Mouse (Mus musculus): ENCODE results near the gene Tmem108. TPM values are rescaled to one million over a fixed set of nuclear protein-coding genes. Genes with fewer than 3 reads are reported as not detected.

Gene Tmem108
- total RNA-seq, 2 experiments from 2014 or later: 40.7 to 46.1 TPM

- no peak for DNase-seq (ENCODE audit: low spot score in 2 of 2)
- Histone ChIP-seq H3K27ac (no peak overlapping the region), H3K4me3 (no peak overlapping the region)
- TF ChIP-seq CTCF (conservative IDR thresholded peaks at IDR 0.05): no peak
These were observed 95.8 kb downstream of the Tmem108 start for GRCm38 (mm10) chr9:103665817-103666216.

GRCm38 (mm10) chr9:103664151-103664550 lies 97.5 kb downstream of the Tmem108 start:
- no peak for DNase-seq (ENCODE audit: low spot score in 2 of 2)
- no peak for TF ChIP-seq CTCF (conservative IDR thresholded peaks at IDR 0.05)
- H3K27ac ChIP-seq: 0 out of 2 replicates have a peak overlapping the region, but pooled peaks have one; percentile 28

GRCm38 (mm10) chr9:103661873-103662272 lies 99.8 kb downstream of the Tmem108 start:
- no peak overlapping the region for H3K27ac ChIP-seq
- no peak for TF ChIP-seq CTCF (conservative IDR thresholded peaks at IDR 0.05)
- H3K4me3 ChIP-seq: no peak overlapping the region
- DNase-seq (ENCODE audit: low spot score in 2 of 2): no peak

More at GRCm38 (mm10) chr9:103664151-103664550, 97.5 kb downstream of the Tmem108 start:
- no peak overlapping the region for H3K4me3 ChIP-seq

GRCm38 (mm10) chr9:103657981-103658380 lies 103.7 kb downstream of the Tmem108 start:
- H3K27ac ChIP-seq: 0 out of 2 replicates have a peak overlapping the region, but pooled peaks have one; percentile 4
- no peak overlapping the region for H3K4me3 ChIP-seq
- no peak for DNase-seq (ENCODE audit: low spot score in 2 of 2)
- no peak for TF ChIP-seq CTCF (conservative IDR thresholded peaks at IDR 0.05)

GRCm38 (mm10) chr9:103657183-103657975 lies 104.3 kb downstream of the Tmem108 start:
- DNase-seq (ENCODE audit: low spot score in 2 of 2): no peak
- H3K27ac ChIP-seq: peak overlapping the region; percentile 20; the same call in 1 of the 2 replicates
- no peak overlapping the region for H3K4me3 ChIP-seq
- no peak for TF ChIP-seq CTCF (conservative IDR thresholded peaks at IDR 0.05)

GRCm38 (mm10) chr9:103653995-103654587 lies 107.5 kb downstream of the Tmem108 start:
- H3K4me3 ChIP-seq: no peak overlapping the region
- peak overlapping the region; percentile 72 for H3K27ac ChIP-seq
- DNase-seq (ENCODE audit: low spot score in 2 of 2): no peak
- TF ChIP-seq CTCF (conservative IDR thresholded peaks at IDR 0.05): no peak

GRCm38 (mm10) chr9:103652127-103652882 lies 109.3 kb downstream of the Tmem108 start:
- no peak for TF ChIP-seq CTCF (conservative IDR thresholded peaks at IDR 0.05)
- peak overlapping the region; percentile 72 for H3K27ac ChIP-seq
- peak in 1 of 2 experiments; percentile 51 for DNase-seq (ENCODE audit: low spot score in 2 of 2)
- no peak overlapping the region for H3K4me3 ChIP-seq

GRCm38 (mm10) chr9:103646605-103647004 lies 115.0 kb downstream of the Tmem108 start:
- TF ChIP-seq CTCF (conservative IDR thresholded peaks at IDR 0.05): peak; percentile 10; the same call in 1 of the 2 replicates
- no peak overlapping the region for H3K4me3 ChIP-seq
- H3K27ac ChIP-seq: no peak overlapping the region
- no peak for DNase-seq (ENCODE audit: low spot score in 2 of 2)

- DNase-seq (ENCODE audit: low spot score in 2 of 2): no peak
- TF ChIP-seq CTCF (conservative IDR thresholded peaks at IDR 0.05): no peak
- H3K4me3 ChIP-seq: no peak overlapping the region
- no peak overlapping the region for H3K27ac ChIP-seq
These were observed 115.9 kb downstream of the Tmem108 start for GRCm38 (mm10) chr9:103645724-103646123.

GRCm38 (mm10) chr9:103642300-103642699 lies 119.3 kb downstream of the Tmem108 start:
- no peak for DNase-seq (ENCODE audit: low spot score in 2 of 2)
- peak overlapping the region; percentile 48; the same call in 1 of the 2 replicates for H3K27ac ChIP-seq

GRCm38 (mm10) chr9:103641340-103641739 lies 120.3 kb downstream of the Tmem108 start:
- H3K27ac ChIP-seq: no peak overlapping the region; the same call in 1 of the 2 replicates
- no peak for DNase-seq (ENCODE audit: low spot score in 2 of 2)
- TF ChIP-seq CTCF (conservative IDR thresholded peaks at IDR 0.05): no peak
- H3K4me3 ChIP-seq: no peak overlapping the region

More at GRCm38 (mm10) chr9:103642300-103642699, 119.3 kb downstream of the Tmem108 start:
- no peak for TF ChIP-seq CTCF (conservative IDR thresholded peaks at IDR 0.05)
- H3K4me3 ChIP-seq: no peak overlapping the region

- no peak for TF ChIP-seq CTCF (conservative IDR thresholded peaks at IDR 0.05)
- DNase-seq (ENCODE audit: low spot score in 2 of 2): no peak
- no peak overlapping the region for H3K4me3 ChIP-seq
- H3K27ac ChIP-seq: peak overlapping the region; percentile 62; the same call in 1 of the 2 replicates
These were observed 122.2 kb downstream of the Tmem108 start for GRCm38 (mm10) chr9:103639413-103639812.

GRCm38 (mm10) chr9:103637451-103637850 lies 124.2 kb downstream of the Tmem108 start:
- H3K27ac ChIP-seq: peak overlapping the region; percentile 25; the same call in 1 of the 2 replicates
- no peak for TF ChIP-seq CTCF (conservative IDR thresholded peaks at IDR 0.05)
- DNase-seq (ENCODE audit: low spot score in 2 of 2): no peak

More at GRCm38 (mm10) chr9:103637451-103637850, 124.2 kb downstream of the Tmem108 start:
- no peak overlapping the region for H3K4me3 ChIP-seq

Data from layer of hippocampus, adult 2 months (tissue).